Mouse (Mus musculus) lung, embryonic 15.5 days (tissue): ENCODE measurements around the gene Vldlr. TPM values are rescaled to one million over a fixed set of nuclear protein-coding genes. Genes with fewer than 3 reads are reported as not detected.

Experiments used
- ATAC-seq: fragments of 200-750 bp; cut with Nextera tagmentation; 2 replicates; pipeline ENCODE4 v1.8.0; 2017; ENCODE audit warnings: moderate number of reproducible peaks, borderline replicate concordance; ENCODE audit not compliant: low FRiP score, low TSS enrichment; ENCODE audit errors: extremely low read depth
- H3K27ac ChIP-seq: fragments of 300-500 bp; sonication (generic); 2 replicates; pipeline ENCODE4 v1.5.1; 2015; ENCODE audit warnings: moderate library complexity, mild to moderate bottlenecking, inconsistent platforms
- H3K27me3 ChIP-seq: fragments of 300-500 bp; sonication (generic); 2 replicates; pipeline ENCODE4 v1.6.1; 2015; ENCODE audit warnings: inconsistent platforms
- H3K36me3 ChIP-seq: fragments of 300-500 bp; sonication (generic); 2 replicates; pipeline ENCODE4 v1.6.1; 2015; ENCODE audit warnings: inconsistent platforms
- H3K4me1 ChIP-seq: fragments of 300-500 bp; sonication (generic); 2 replicates; pipeline ENCODE4 v1.6.1; 2015; ENCODE audit warnings: inconsistent platforms
- H3K4me2 ChIP-seq: fragments of 300-500 bp; sonication (generic); 2 replicates; pipeline ENCODE4 v1.6.1; 2015; ENCODE audit warnings: inconsistent platforms, mild to moderate bottlenecking, moderate library complexity
- H3K4me3 ChIP-seq: fragments of 300-500 bp; sonication (generic); 2 replicates; pipeline ENCODE4 v1.5.1; 2015; ENCODE audit warnings: mild to moderate bottlenecking, inconsistent platforms
- H3K9ac ChIP-seq: fragments of 300-500 bp; sonication (generic); 2 replicates; pipeline ENCODE4 v1.6.1; 2015; ENCODE audit warnings: inconsistent platforms
- H3K9me3 ChIP-seq: fragments of 300-500 bp; sonication (generic); 2 replicates; pipeline ENCODE4 v1.6.1; 2016; ENCODE audit warnings: inconsistent platforms
- WGBS: fragments of 180-500 bp; shearing (Covaris S2); methylation state at CpG from one replicate; pipeline ENCODE4 v1.1.7; 2015; 5-methylcytosine and 5-hydroxymethylcytosine counted together
- polyA plus RNA-seq: library from polyadenylated mRNA; unstranded; fragments of >200 nt; fragmentation: Nextera tagmentation; extraction: Ambion mirVana; gene quantifications from 2 replicates; pipeline ENCODE4 v1.2.1, GENCODE M21; 2015

Vldlr gene
- polyA plus RNA-seq = 25.2 and 28.8 TPM in 2 replicates

DNA sequence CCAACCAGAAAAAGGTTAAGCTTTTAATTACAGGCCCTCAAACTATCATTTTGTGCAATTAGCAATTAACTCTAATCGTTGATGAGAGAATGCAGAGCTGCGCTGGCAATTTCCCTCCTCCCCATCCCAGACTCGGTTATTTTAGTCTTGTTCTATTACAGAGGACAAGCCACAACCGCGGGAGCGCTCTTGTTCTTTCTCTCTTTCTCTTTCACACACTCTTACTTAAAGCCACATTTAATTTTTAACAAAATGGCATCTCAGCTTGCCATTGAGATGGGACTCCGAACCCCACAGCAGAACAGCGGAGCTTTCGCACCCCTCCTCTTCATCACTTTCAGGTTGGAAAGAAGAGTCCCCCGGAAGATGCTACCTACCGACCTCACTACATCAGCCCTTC is at the start of gene Vldlr:
Gene Vldlr (plus strand): TSS at position 167 of the 400 bp plus-strand sequence.
- H3K4me1 ChIP-seq = peaks cover 13% of the 10 kb centered on the region; the same call in 1 of the 2 replicates
- ATAC-seq = no peak
- no peaks in the 10 kb centered on the region for H3K9me3 ChIP-seq
- H3K27me3 ChIP-seq = peaks cover 23% of the 10 kb centered on the region
- no peaks in the 10 kb centered on the region for H3K36me3 ChIP-seq
- peak within 1 kb of the TSS; percentile 63 for H3K9ac ChIP-seq
- peak within 1 kb of the TSS; percentile 70 for H3K27ac ChIP-seq
- 3% methylated on average over 11 of the region's 11 CpGs for WGBS
- peak within 1 kb of the TSS; percentile 72 for H3K4me3 ChIP-seq
- peak within 1 kb of the TSS; percentile 96 for H3K4me2 ChIP-seq

DNA sequence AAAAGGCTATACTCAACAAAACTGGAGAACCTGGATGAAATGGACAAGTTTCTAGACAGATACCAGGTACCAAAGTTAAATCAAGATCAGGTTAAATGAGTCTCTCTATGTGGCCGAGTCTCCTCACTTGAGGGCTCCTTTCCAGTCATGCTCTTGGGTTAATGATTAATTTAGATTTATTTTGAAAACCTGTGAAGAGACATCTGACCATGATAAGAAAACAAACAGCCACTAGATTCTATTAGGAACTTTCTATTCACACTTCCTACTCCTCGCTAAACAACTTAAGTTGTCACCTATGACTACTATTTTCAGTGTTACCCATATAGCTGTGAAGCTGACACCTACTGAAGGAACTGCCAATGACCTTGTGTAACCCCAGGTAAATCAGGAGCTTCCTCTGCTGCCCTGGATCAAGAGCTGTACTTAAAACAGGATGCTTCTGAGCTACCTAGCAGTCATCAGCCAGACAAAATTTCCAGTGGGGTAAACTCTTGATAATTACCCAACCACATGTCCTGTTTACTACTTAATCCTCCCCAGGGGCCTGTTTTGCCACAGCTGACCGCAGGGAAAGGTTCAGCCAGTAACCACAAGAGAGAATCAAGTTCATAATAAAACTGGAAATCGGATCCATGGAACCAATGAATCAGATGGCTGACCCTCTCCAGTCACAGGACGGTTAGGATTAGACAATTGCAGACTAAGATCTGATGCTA is 48.5 kb upstream of the Vldlr start:
- Histone ChIP-seq H3K27ac (no peak overlapping the region), H3K4me3 (no peak overlapping the region), H3K9ac (no peak overlapping the region), H3K4me2 (no peak overlapping the region), H3K4me1 (no peaks in the 10 kb centered on the region), H3K9me3 (no peaks in the 10 kb centered on the region), H3K27me3 (no peaks in the 10 kb centered on the region), H3K36me3 (no peaks in the 10 kb centered on the region)
- 72% methylated on average over 5 of the region's 5 CpGs for WGBS
- no peak for ATAC-seq

DNA sequence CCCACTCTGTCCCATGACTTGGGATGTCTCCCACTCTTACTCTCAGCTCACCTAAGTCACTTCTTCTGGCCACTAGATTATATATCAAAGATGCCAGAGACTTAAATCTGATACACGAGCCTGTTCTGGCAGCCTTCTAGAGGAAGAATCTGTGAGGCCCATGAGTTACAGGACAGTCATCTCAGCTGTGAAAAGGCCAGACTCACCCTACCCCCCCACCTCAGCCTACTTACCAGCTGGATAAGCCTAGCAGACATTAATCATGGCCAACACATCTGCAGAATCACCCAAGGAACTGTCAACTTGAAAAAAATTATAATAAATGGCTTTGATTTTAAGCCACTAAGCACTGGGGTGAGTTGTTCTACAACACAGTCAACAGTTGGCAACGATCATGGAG is 42.4 kb upstream of the Vldlr start:
- H3K4me2 ChIP-seq = no peak overlapping the region
- no peak overlapping the region for H3K9ac ChIP-seq
- H3K27ac ChIP-seq = no peak overlapping the region
- H3K4me3 ChIP-seq = no peak overlapping the region
- no peaks in the 10 kb centered on the region for H3K36me3 ChIP-seq
- WGBS = 64% methylated on average over 2 of the region's 2 CpGs
- H3K4me1 ChIP-seq = no peaks in the 10 kb centered on the region
- ATAC-seq = no peak
- H3K27me3 ChIP-seq = no peaks in the 10 kb centered on the region
- no peaks in the 10 kb centered on the region for H3K9me3 ChIP-seq

DNA sequence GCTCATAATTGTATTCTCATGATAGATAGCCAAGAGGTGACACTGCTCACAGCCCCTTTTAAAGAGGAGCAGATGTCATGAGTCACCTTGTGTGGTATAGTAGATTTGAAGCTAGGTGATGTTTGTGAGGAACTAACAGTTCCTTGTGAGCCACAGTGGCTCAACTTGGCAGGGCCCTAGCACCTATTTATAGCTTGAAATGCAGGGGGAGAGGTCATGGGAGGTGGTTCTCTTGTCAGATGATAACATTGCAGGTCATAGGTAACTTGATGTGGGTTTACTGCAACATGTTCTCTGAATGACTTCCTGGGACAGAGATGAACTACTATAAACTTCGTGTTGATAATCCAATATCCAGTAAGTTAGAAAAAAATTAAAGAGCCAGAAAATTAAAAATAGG is 40.7 kb upstream of the Vldlr start:
- Histone ChIP-seq H3K27ac (no peak overlapping the region), H3K4me1 (peaks cover 7% of the 10 kb centered on the region), H3K36me3 (no peaks in the 10 kb centered on the region), H3K27me3 (no peaks in the 10 kb centered on the region), H3K4me2 (no peak overlapping the region), H3K4me3 (no peak overlapping the region), H3K9ac (no peak overlapping the region), H3K9me3 (no peaks in the 10 kb centered on the region)
- 78% methylated on average over 1 of the region's 1 CpGs for WGBS
- no peak for ATAC-seq

DNA sequence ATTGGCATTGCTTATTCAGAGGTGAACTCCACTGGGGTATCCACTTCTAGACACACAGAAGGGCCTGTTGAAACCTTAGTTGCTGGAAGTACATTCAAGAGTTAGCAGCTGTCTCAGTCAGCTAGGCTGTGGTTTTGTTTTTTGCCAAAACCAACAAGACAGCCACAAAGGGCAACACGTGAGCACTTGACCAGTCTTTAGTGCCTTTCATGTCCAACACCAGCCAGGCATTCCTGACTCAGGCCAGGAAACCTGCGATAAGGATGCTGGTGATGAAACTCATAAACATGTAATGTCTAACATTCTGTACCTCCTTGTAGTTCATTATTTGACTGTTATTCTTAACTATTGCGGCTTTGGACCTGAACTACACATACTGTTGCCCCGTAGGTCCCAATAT is 39.7 kb upstream of the Vldlr start:
- no peak for ATAC-seq
- Histone ChIP-seq H3K9ac (no peak overlapping the region), H3K9me3 (no peaks in the 10 kb centered on the region), H3K4me1 (peaks cover 11% of the 10 kb centered on the region), H3K4me3 (no peak overlapping the region), H3K27me3 (no peaks in the 10 kb centered on the region), H3K27ac (no peak overlapping the region), H3K36me3 (no peaks in the 10 kb centered on the region), H3K4me2 (no peak overlapping the region)
- 84% methylated on average over 4 of the region's 4 CpGs for WGBS

DNA sequence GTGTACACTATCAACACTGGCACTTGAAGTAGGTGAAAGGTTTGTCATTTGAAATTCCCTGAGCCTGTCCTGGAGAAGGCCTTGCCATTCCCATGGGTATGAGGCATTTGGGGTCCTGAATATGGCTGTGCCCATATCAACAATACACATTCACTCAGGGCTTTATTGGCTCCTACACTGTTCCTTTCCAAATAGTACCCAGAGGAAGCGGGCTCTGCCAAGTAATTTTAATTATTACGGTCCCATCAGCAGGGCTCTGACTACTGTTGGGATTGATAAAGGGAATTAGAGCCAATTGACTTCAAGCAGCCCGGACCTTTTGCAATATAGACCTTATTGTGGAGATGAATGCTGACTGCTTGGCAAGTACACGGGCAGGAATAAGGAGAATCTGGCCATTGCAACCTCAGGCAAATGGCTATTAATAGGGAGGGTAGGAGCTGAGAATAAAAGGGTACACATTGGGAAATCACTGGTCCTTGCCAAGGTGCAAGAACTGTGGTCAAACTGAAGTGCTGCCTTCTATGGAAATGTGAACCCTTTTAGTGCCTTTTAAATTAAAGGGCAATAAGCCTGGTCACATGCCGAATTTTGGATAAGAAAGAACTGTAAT is 38.0 kb upstream of the Vldlr start:
- H3K4me3 ChIP-seq = no peak overlapping the region
- no peak overlapping the region for H3K9ac ChIP-seq
- no peak for ATAC-seq
- no peak overlapping the region for H3K4me2 ChIP-seq
- WGBS = 81% methylated on average over 5 of the region's 5 CpGs
- no peaks in the 10 kb centered on the region for H3K36me3 ChIP-seq
- H3K27ac ChIP-seq = no peak overlapping the region
- no peaks in the 10 kb centered on the region for H3K27me3 ChIP-seq
- H3K4me1 ChIP-seq = peaks cover 11% of the 10 kb centered on the region
- no peaks in the 10 kb centered on the region for H3K9me3 ChIP-seq

DNA sequence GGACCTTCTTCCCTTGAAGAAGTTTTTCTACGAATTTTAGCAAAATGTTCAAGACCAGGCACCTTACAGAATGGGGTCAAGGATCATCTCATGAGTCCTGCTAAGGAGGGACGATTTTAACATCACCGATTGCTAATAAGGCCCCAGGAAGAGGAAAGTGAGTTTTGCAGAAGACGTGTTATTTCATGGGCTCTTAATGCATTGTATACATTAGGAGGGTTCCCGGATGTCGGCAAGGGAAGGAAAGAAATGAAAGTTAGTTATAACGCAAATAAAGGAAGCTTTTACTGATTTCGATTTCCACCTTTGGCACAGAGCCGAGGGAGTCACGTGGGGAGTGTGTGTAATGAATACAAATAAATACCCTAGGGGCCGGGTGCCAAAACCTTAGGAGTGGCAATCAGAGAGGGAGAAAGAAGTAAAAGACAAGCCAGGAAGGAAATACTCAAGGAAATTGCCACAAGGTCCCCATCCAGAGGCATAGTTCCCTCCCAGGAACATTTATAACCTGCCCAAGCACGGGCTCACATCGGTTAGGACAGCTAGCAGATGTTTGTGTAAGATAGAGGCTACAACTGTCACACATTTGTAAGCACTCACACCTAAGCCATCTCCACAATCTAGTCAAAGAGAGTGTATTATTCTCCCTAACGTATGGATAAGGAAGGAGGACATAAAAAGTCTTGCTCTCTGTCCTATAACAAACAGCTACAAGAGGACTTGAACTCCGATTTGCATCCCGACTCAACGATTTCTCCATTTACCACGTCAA is 35.7 kb upstream of the Vldlr start:
- no peak overlapping the region for H3K4me3 ChIP-seq
- ATAC-seq = no peak
- peaks cover 11% of the 10 kb centered on the region for H3K4me1 ChIP-seq
- no peak overlapping the region for H3K27ac ChIP-seq
- no peak overlapping the region for H3K9ac ChIP-seq
- H3K9me3 ChIP-seq = no peaks in the 10 kb centered on the region
- WGBS = 33% methylated on average over 18 of the region's 18 CpGs
- peak overlapping the region; percentile 32 for H3K4me2 ChIP-seq
- H3K36me3 ChIP-seq = no peaks in the 10 kb centered on the region
- no peaks in the 10 kb centered on the region for H3K27me3 ChIP-seq

DNA sequence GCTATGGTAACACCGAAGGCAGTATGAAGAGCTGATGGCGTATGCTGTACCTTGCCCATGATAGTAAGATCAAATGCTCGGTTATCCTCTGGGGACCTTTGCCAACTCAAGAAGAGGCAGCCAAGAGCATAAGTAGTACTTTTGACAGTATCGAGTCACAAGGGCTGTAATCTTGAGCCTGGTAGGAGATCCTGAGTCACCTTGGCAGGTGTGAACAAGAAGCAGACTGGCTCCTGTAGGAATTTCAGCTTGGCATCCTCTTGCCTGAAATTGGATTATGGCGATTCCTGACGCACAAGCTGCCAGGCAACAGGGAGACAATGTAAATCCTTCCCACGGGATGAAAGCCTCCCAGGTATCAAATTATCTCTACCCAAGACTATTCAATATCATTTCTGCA is 32.8 kb upstream of the Vldlr start:
- no peak for ATAC-seq
- no peak overlapping the region for H3K9ac ChIP-seq
- H3K4me3 ChIP-seq = no peak overlapping the region
- H3K36me3 ChIP-seq = no peaks in the 10 kb centered on the region
- no peak overlapping the region for H3K4me2 ChIP-seq
- H3K4me1 ChIP-seq = peaks cover 11% of the 10 kb centered on the region
- 83% methylated on average over 7 of the region's 7 CpGs for WGBS
- H3K9me3 ChIP-seq = no peaks in the 10 kb centered on the region
- no peak overlapping the region for H3K27ac ChIP-seq
- no peaks in the 10 kb centered on the region for H3K27me3 ChIP-seq

DNA sequence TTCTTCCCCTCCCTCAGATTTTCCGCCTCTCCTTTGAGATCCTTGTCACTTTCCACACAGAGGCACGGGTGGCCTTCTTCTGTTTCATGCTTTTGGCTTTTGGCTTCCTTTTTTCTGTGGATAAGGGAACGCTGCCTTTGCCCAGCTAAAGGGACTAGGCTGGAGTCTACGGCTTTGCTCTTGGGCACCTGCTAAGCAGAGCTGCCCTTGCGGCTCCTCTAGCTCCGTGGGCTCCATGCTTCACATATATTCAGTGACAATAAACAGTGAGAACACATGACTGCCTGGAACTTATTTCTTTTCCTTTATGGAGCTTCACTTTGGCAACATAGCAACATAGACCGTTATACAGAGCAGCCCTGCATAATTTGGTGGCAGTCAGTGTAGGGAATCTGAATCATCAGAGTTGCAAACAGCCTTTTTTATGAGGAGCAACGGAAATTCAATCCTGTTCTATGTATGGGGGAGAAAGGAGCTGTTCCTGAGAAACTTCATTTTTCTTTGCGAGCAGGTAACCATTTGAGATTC is 12.5 kb upstream of the Vldlr start:
- Histone ChIP-seq H3K9me3 (no peaks in the 10 kb centered on the region), H3K4me2 (no peak overlapping the region), H3K27ac (no peak overlapping the region), H3K9ac (no peak overlapping the region), H3K27me3 (no peaks in the 10 kb centered on the region), H3K36me3 (no peaks in the 10 kb centered on the region), H3K4me3 (no peak overlapping the region), H3K4me1 (no peaks in the 10 kb centered on the region)
- 74% methylated on average over 9 of the region's 9 CpGs for whole genome bisulfite sequencing
- ATAC-seq = no peak

DNA sequence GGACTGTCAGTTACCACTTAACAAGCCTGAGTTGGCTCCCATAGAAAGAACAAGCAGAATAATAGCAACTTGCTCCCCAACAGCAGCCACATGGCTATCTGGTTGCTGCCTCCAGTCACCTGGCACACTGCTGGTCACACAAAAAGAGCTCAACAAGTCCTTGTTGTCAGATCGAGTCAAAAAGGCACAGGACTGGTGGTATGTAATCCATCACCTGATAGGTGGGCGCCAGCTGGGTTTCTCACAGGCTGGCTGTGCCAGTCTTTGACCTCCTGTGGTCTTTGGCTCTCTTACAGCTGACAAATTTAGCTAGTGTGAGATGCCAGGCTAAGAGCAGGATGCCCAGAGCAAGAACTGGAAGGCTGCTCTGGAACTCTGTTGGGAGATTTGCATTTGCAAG is 5.3 kb upstream of the Vldlr start:
- Histone ChIP-seq H3K4me3 (no peak overlapping the region), H3K27ac (no peak overlapping the region), H3K9me3 (no peaks in the 10 kb centered on the region), H3K27me3 (peaks cover 17% of the 10 kb centered on the region), H3K4me1 (no peaks in the 10 kb centered on the region), H3K36me3 (no peaks in the 10 kb centered on the region), H3K9ac (no peak overlapping the region), H3K4me2 (no peak overlapping the region)
- WGBS = 59% methylated on average over 2 of the region's 2 CpGs
- ATAC-seq = no peak

DNA sequence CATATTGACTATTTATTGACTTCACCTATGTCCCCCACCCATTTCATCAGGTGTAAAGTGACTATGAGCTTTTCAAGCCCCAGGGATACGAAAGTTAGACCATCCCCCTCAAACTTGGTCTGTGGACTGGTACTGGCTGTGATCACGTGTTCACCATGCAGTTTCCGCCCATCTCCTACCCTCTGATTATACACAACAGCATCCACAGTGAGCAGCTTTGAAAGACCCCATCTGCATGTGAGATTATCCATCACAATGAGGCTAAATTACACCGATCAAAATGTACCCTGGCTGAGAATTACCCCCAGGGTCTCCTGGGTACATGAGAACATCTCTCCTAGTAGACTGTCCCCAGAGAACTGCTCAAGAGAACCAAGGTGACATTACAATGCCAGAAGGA is 688 bp upstream of the Vldlr start:
- no peak overlapping the region for H3K4me2 ChIP-seq
- no peak overlapping the region for H3K9ac ChIP-seq
- H3K4me1 ChIP-seq = peaks cover 13% of the 10 kb centered on the region; the same call in 1 of the 2 replicates
- no peaks in the 10 kb centered on the region for H3K36me3 ChIP-seq
- H3K27me3 ChIP-seq = peaks cover 23% of the 10 kb centered on the region
- no peak overlapping the region for H3K27ac ChIP-seq
- ATAC-seq = no peak
- WGBS = 78% methylated on average over 4 of the region's 4 CpGs
- no peaks in the 10 kb centered on the region for H3K9me3 ChIP-seq
- no peak overlapping the region for H3K4me3 ChIP-seq
